ENCODE assay signal across 20 mouse cellular contexts in the genomic region with DNA sequence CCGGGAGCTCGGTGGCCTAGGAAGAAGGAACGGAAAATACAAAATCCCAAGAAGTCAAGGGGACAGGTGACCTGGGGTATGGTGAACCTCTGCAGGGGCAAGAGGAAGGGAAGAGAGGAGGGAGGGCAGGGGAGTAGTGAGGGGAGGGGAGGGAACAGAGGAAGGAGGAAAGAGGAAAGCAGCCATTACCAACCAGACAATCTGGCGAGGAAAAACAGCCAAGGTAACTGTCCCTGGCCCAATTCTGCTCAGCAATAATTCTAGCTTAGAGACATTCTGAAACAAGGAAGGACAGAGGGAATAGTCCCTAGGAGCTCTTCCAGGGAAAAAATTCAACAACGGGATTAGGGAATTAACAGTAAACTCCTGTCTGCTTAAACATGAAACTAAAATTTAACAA. TPM values are rescaled to one million over a fixed set of nuclear protein-coding genes. Genes with fewer than 3 reads are reported as not detected.
"Had no signal": no experiment of that assay in that cellular context is flagged by ENCODE, and none has a peak within 500 bp of the region (broad histone marks: within the 10 kb centered on the region; RNA-seq: fewer than 3 reads in every experiment).

No protein-coding gene starts in this region.

- H3K4me3 ChIP-seq: kidney, embryonic 15.5 days; left cerebral cortex, adult 2 months; liver, embryonic 13.5 days had no signal

- DNase-seq: kidney, adult 8-10 months; kidney, postnatal 10 days; kidney, postnatal 36 days; layer of hippocampus, postnatal 36 days; liver, embryonic 13.5 days; lung, adult 2 months; lung, postnatal 14 days; lung, postnatal 4 days; midbrain, embryonic 14.5 days; right cerebral cortex, postnatal 14 days; right cerebral cortex, postnatal 4 days; thymus, adult 2 months; thymus, postnatal 14 days; thymus, postnatal 4 days had no signal

- H3K27ac ChIP-seq: kidney, embryonic 15.5 days; left cerebral cortex, adult 2 months; liver, embryonic 13.5 days; stomach, postnatal 0 days had no signal

- H3K27me3 ChIP-seq: kidney, embryonic 15.5 days; liver, embryonic 13.5 days had no signal

RNA-seq across cellular contexts. Expression of gene Tecta, which starts 19.1 kb away (rescaled TPM):
- total RNA-seq: liver, adult 2 months; megakaryocyte progenitor cell, adult 5-6 weeks; megakaryocyte-erythroid progenitor cell, adult 5-6 weeks had no signal
- polyA plus RNA-seq: liver, adult 2 months had no signal
